Mouse (Mus musculus) stomach, embryonic 14.5 days (tissue): ENCODE results near the gene Plod1. TPM values are rescaled to one million over a fixed set of nuclear protein-coding genes. Genes with fewer than 3 reads are reported as not detected.

Source experiments
- ATAC-seq: fragments of 200-750 bp; cut with Nextera tagmentation; 2 replicates; pipeline ENCODE4 v1.8.0; 2017; ENCODE audit warnings: low read depth, moderate TSS enrichment; ENCODE audit not compliant: insufficient number of reproducible peaks, insufficient read depth, low FRiP score
- H3K27ac ChIP-seq: fragments of 300-500 bp; sonication (generic); 2 replicates; pipeline ENCODE4 v1.5.1; 2014; ENCODE audit warnings: mild to moderate bottlenecking, low read length, moderate library complexity, mixed read lengths
- H3K27me3 ChIP-seq: fragments of 300-500 bp; sonication (generic); 2 replicates; pipeline ENCODE4 v1.6.1; 2014; ENCODE audit warnings: low read length, control low read depth, mixed read lengths; ENCODE audit not compliant: control insufficient read depth, insufficient read depth
- H3K36me3 ChIP-seq: fragments of 300-500 bp; sonication (generic); 2 replicates; pipeline ENCODE4 v1.6.1; 2014; ENCODE audit warnings: mild to moderate bottlenecking, control low read depth, low read length, moderate library complexity, mixed read lengths; ENCODE audit not compliant: control insufficient read depth, insufficient read depth
- H3K4me1 ChIP-seq: fragments of 300-500 bp; sonication (generic); 2 replicates; pipeline ENCODE4 v1.6.1; 2014; ENCODE audit warnings: low read length, control low read depth, mixed read lengths; ENCODE audit not compliant: control insufficient read depth, insufficient read depth
- H3K4me2 ChIP-seq: fragments of 300-500 bp; sonication (generic); replicated peaks from 2 replicates; pipeline ENCODE4 v1.6.1; 2014; ENCODE audit warnings: low read depth, low read length, control low read depth
- H3K4me3 ChIP-seq: fragments of 300-500 bp; sonication (generic); 2 replicates; pipeline ENCODE4 v1.5.1; 2014; ENCODE audit warnings: low read depth, low read length, control low read depth
- H3K9ac ChIP-seq: fragments of 300-500 bp; sonication (generic); replicated peaks from 2 replicates; pipeline ENCODE4 v1.6.1; 2014; ENCODE audit warnings: low read depth, mild to moderate bottlenecking, control low read depth, low read length, moderate library complexity, mixed read lengths
- H3K9me3 ChIP-seq: fragments of 300-500 bp; sonication (generic); 2 replicates; pipeline ENCODE4 v1.6.1; 2016; ENCODE audit warnings: low read depth, low read length, control low read depth; ENCODE audit not compliant: control insufficient read depth
- WGBS: fragments of 180-500 bp; shearing (Covaris S2); extraction: QIAGEN DNeasy Blood & Tissue Kit; methylation state at CpG from one replicate; pipeline ENCODE4 v1.1.7; 2014; 5-methylcytosine and 5-hydroxymethylcytosine counted together
- polyA plus RNA-seq: library from polyadenylated mRNA; unstranded; fragments of >200 nt; fragmentation: Nextera tagmentation; extraction: Ambion mirVana; gene quantifications from 2 replicates; pipeline ENCODE4 v1.2.1, GENCODE M21; 2014

Plod1 gene
- polyA plus RNA-seq, 1 experiment from 2014 or later = 53.0 TPM

DNA sequence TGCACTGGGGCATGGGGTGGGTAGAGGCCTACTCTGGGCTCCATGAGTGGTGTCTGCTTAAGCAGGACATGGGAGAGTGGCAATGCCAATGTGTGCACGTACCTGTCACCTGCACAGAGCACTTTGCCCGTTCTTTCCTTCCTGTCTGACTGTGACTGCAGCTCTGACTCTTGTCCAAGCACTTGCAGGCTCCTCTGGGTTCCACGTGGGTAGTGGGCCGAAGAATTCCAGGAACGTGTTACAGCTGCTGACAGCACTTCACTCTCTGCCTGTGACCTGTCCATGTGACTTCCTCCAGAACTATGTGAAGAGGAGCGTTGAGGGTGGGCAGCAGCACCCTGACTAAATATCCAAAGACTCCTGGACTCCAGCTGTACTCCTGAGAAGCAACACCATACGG is 29.1 kb upstream of the Plod1 start:
- no peak overlapping the region for H3K4me2 ChIP-seq
- 60% methylated on average over 7 of the region's 7 CpGs for WGBS
- H3K27ac ChIP-seq = no peak overlapping the region
- no peaks in the 10 kb centered on the region for H3K36me3 ChIP-seq
- no peak overlapping the region for H3K9ac ChIP-seq
- H3K4me1 ChIP-seq = no peaks in the 10 kb centered on the region
- ATAC-seq = no peak
- H3K27me3 ChIP-seq = no peaks in the 10 kb centered on the region
- H3K4me3 ChIP-seq = no peak overlapping the region
- no peaks in the 10 kb centered on the region for H3K9me3 ChIP-seq

DNA sequence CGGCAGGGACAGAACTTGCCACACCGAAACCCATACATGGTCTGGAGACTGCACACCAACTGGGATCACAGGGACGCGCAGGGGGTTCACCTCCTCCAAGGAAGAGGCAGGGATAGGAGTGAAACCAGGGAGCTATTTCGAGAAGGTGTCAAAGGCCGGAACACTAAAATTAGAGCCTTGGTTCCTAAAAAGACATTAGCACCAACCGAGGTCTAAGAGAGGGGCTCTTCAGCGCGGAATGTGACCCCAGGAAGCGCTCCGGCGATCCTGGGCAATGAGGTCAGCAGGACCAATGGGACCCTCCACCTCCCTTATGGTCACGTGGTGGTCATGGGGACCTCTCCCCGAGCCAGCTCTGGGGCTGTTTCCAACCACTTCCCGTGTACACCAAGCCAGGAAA is 27.1 kb upstream of the Plod1 start:
- Histone ChIP-seq H3K4me1 (no peaks in the 10 kb centered on the region), H3K36me3 (no peaks in the 10 kb centered on the region), H3K27me3 (no peaks in the 10 kb centered on the region), H3K9ac (no peak overlapping the region), H3K4me2 (no peak overlapping the region), H3K4me3 (no peak overlapping the region), H3K9me3 (no peaks in the 10 kb centered on the region), H3K27ac (no peak overlapping the region)
- WGBS = 86% methylated on average over 15 of the region's 15 CpGs
- no peak for ATAC-seq

DNA sequence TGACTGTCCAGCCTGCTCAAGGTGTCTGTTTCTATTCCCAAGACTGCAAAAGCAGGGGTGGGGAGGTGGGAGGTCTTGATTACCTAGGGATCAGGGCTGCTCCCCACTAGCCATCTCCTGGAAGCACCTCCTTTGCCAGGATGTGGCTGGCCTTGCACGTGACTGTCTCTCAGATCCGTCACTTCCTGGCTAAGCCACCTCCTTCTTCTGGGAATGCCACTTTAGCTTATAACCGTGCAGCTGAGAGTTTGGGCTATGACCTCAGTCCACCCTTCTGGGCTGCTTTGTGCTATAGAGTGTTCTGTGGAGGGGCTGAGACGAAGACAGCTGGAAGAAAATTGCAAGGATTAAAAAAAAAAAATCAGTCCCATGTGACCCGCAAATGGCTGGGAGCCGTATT is 26.2 kb upstream of the Plod1 start:
- Histone ChIP-seq H3K9ac (no peak overlapping the region), H3K4me2 (no peak overlapping the region), H3K27me3 (no peaks in the 10 kb centered on the region), H3K27ac (no peak overlapping the region), H3K4me3 (no peak overlapping the region), H3K36me3 (no peaks in the 10 kb centered on the region), H3K9me3 (no peaks in the 10 kb centered on the region), H3K4me1 (no peaks in the 10 kb centered on the region)
- ATAC-seq = no peak; the same call in 1 of the 2 replicates
- WGBS = 46% methylated on average over 6 of the region's 6 CpGs

DNA sequence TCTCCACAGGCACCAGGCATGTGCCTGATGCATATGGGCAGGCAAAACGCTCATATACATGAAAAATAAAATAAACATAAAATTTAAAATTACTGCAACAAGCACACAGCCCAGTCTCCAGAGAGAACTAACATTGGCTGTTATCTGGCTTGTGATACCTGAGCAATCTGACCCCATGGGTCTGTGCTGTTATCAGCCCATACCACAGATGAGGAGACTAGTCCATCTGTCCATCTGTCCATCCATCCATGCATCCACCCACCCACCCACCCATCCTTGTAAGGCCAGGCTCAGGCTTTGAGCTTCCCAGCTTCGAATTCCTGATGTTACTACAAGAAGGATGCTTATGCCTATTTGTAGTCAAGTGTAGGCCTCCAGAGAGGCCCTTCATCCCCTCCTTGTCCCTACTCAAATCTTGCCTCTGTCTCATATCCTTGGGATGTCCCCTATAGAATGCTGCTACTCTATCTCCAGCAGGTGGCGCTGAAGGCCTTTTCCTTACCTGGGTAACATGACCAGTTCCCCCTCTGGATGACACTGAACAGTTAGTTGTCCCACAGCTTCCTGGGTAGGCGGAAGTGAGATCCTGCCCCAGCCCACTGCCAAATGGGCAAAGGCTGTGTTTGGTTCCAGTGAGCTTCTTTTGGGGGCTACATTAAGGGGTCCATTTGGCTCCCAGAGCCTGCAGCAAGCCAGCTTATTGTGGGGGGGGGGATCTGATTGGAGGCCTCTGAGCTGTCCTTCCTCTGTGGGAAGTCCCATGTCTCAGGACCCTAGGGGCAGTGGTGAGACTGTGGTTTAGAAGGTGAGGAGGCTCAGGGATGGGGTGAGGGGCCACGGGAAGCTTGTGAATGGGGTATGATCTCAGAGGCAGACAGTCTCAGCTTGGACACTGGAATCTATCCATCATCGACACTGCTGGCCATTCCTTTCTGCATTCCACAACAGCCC is 23.6 kb upstream of the Plod1 start:
- H3K9ac ChIP-seq = no peak overlapping the region
- H3K9me3 ChIP-seq = no peaks in the 10 kb centered on the region
- no peak overlapping the region for H3K27ac ChIP-seq
- no peak overlapping the region for H3K4me3 ChIP-seq
- H3K27me3 ChIP-seq = no peaks in the 10 kb centered on the region
- no peak overlapping the region for H3K4me2 ChIP-seq
- ATAC-seq = no peak
- WGBS = 41% methylated on average over 6 of the region's 6 CpGs
- H3K4me1 ChIP-seq = no peaks in the 10 kb centered on the region
- no peaks in the 10 kb centered on the region for H3K36me3 ChIP-seq

DNA sequence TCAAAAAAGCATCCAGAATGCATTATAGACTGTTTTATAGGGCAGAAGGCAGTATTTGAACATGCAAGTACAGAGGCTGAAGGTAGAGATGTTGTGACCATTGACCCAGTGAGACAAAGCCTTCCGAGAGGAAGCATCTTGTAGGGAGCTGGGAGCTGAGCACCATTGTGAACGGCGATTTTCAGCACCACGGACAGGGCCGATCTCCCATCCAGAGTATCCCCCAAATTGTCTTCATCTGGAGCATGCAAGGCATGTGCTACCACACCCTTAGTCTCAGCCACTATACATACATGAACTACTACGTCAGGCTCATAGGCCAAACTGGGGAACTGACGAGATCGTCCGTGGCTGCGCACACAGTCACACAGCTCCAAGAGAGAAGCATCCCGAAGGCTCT is 20.6 kb upstream of the Plod1 start:
- no peak overlapping the region for H3K9ac ChIP-seq
- H3K36me3 ChIP-seq = no peaks in the 10 kb centered on the region
- no peak overlapping the region for H3K4me2 ChIP-seq
- H3K4me3 ChIP-seq = no peak overlapping the region
- no peaks in the 10 kb centered on the region for H3K9me3 ChIP-seq
- no peak for ATAC-seq
- H3K27me3 ChIP-seq = no peaks in the 10 kb centered on the region
- WGBS = 43% methylated on average over 11 of the region's 11 CpGs
- H3K4me1 ChIP-seq = no peaks in the 10 kb centered on the region
- no peak overlapping the region for H3K27ac ChIP-seq

DNA sequence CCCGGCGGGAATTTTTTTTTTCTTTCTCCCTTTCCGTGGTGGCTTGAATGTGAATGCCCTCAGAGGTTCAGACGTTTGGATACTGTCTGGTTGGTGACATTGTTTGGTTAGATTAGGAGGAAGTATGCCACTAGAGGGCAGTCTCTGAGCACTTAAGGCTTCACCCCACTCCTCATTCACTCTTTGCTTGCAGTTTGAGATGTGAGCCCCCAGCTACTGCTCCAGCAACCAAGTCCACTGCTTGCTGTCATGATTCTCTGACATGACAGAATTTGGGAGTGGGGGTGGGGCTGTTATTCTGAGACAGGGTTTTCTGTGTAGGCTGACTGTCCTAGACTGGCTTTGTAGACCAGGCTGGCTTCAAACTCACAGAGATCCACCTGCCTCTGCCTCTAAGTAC is 17.0 kb upstream of the Plod1 start:
- H3K27ac ChIP-seq = no peak overlapping the region
- H3K9ac ChIP-seq = no peak overlapping the region
- no peaks in the 10 kb centered on the region for H3K4me1 ChIP-seq
- H3K4me2 ChIP-seq = no peak overlapping the region
- H3K27me3 ChIP-seq = no peaks in the 10 kb centered on the region
- ATAC-seq = no peak
- H3K4me3 ChIP-seq = no peak overlapping the region
- no peaks in the 10 kb centered on the region for H3K9me3 ChIP-seq
- H3K36me3 ChIP-seq = peaks cover 2% of the 10 kb centered on the region
- 11% methylated on average over 4 of the region's 4 CpGs for WGBS

DNA sequence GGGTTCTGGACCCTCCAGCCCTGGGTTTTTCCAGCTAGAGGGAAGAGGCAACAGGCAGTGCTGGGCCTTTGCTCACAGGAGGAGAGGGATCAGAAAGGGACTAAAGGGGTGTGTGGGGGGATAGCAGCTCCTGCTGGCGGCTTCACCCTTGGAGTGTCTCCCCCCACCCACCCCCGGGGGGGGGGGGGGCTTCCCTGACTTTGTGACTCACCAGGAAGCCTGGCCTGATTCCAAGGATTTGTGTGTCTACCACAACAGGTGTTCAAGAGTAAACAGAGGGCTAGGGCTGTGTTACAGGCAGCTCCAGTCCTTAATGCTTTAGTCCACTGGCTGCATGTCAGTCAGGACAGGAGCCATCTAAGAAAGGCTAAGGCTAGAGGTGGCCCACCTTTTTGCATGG is 10.9 kb upstream of the Plod1 start:
- Histone ChIP-seq H3K4me3 (no peak overlapping the region), H3K9me3 (no peaks in the 10 kb centered on the region), H3K9ac (no peak overlapping the region), H3K27ac (no peak overlapping the region), H3K4me2 (no peak overlapping the region), H3K27me3 (no peaks in the 10 kb centered on the region), H3K36me3 (peaks cover 44% of the 10 kb centered on the region), H3K4me1 (peaks cover 8% of the 10 kb centered on the region)
- 52% methylated on average over 2 of the region's 2 CpGs for WGBS
- no peak for ATAC-seq

DNA sequence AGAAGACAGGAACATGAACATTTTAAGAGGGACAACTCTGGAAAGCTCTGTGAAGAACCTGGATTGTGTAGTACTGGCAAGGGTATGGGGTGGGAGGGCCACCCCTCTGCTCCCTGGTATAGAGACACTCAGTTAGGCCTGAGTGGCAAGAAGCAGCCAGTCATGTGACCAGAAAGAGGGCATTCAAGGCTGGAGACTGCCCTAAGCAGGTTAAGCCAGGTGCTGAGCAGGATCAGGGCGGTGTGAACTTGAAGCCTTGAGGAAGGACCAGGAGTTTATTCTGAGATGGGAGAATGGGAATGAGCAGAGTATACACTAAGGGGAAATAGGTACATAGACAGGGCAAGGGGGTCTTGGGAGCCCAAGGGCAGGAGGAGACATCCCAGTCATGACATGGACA is 6.4 kb upstream of the Plod1 start:
- 96% methylated on average over 1 of the region's 1 CpGs for WGBS
- no peak overlapping the region for H3K4me3 ChIP-seq

More for the DNA sequence above, 6.4 kb upstream of the Plod1 start:
- peaks cover 41% of the 10 kb centered on the region for H3K36me3 ChIP-seq
- H3K27ac ChIP-seq = no peak overlapping the region
- no peaks in the 10 kb centered on the region for H3K9me3 ChIP-seq
- no peaks in the 10 kb centered on the region for H3K27me3 ChIP-seq
- ATAC-seq = no peak
- H3K4me1 ChIP-seq = peaks cover 26% of the 10 kb centered on the region
- H3K4me2 ChIP-seq = no peak overlapping the region
- no peak overlapping the region for H3K9ac ChIP-seq
